Mouse (Mus musculus) liver, postnatal 0 days (tissue): ENCODE data around the gene 1110008P14Rik.

ENCODE experiments used
- CTCF ChIP-seq: sonication (generic); IDR thresholded peaks from 2 replicates; pipeline ENCODE4 v1.5.1; 2016; ENCODE audit warnings: antibody characterized with exemption, low read depth
- EP300 ChIP-seq: IDR thresholded peaks from 2 replicates; pipeline ENCODE4 v1.6.1; 2016; ENCODE audit warnings: antibody characterized with exemption, low read depth, mild to moderate bottlenecking

- TF ChIP-seq CTCF (no peak), EP300 (no peak)
These were observed 33.4 kb downstream of the 1110008P14Rik start for GRCm38 (mm10) chr2:32348311-32348710.
